Mouse (Mus musculus): ENCODE data around the gene Add3. TPM values are rescaled to one million over a fixed set of nuclear protein-coding genes. Genes with fewer than 3 reads are reported as not detected.
"Not testable (repeated sequence)": the region's sequence is repeated elsewhere in the genome, so short reads cannot be mapped to it uniquely, and the experiment has no call there.

The Add3 gene
- total RNA-seq, 2 experiments from 2014 or later = 21.4 to 37.2 TPM

DNA sequence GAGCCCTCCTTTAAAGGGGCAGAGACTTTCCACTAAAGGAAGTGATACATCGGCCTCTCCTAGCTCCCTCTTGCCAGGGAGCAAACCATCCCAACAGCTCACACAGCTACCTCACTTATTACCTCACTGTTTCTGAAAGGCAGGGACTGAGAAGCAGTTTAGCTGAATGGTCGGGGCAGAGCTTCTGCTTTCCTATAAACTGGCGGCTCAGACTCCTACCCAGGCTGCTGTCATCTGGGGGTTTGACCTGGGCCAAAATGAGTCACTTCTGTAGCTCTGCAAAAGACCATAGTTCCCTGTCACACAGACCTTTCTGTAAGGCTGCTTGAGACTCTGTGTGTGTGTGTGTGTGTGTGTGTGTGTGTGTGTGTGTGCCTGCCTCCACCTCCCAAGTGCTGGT lies 79.1 kb downstream of the Add3 start:
- ATAC-seq (replicated peaks; ENCODE audit: low FRiP score, low TSS enrichment, poor library complexity, severe bottlenecking) = no peak

- no peak for ATAC-seq (replicated peaks; ENCODE audit: low FRiP score, low TSS enrichment, poor library complexity, severe bottlenecking)
Observed at GRCm38 (mm10) chr19:53221186-53221585, 80.9 kb downstream of the Add3 start.

GRCm38 (mm10) chr19:53225249-53226070 lies 85.2 kb downstream of the Add3 start:
- ATAC-seq (replicated peaks; ENCODE audit: low FRiP score, low TSS enrichment, poor library complexity, severe bottlenecking) = not testable (repeated sequence)

DNA sequence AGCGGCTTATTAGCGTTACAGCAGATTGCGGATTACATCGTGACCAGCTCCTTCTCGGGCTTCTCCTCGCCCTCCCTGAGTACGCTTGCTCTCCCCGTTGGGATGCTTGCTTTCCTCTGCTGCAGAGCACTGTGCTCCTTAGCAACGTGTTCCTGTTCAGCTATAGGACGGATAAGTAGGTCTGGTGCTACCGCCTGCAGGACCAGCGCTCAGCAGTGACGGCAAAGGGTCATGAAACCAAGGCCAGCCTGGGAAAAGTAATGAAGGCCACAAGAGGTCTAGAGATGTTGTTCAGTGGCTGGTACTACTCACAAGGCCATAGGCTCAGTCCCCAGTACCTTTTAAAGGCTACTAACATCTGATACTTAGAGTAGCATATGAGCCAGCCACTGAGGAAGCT lies 86.4 kb downstream of the Add3 start:
- ATAC-seq (replicated peaks; ENCODE audit: low FRiP score, low TSS enrichment, poor library complexity, severe bottlenecking) = no peak

DNA sequence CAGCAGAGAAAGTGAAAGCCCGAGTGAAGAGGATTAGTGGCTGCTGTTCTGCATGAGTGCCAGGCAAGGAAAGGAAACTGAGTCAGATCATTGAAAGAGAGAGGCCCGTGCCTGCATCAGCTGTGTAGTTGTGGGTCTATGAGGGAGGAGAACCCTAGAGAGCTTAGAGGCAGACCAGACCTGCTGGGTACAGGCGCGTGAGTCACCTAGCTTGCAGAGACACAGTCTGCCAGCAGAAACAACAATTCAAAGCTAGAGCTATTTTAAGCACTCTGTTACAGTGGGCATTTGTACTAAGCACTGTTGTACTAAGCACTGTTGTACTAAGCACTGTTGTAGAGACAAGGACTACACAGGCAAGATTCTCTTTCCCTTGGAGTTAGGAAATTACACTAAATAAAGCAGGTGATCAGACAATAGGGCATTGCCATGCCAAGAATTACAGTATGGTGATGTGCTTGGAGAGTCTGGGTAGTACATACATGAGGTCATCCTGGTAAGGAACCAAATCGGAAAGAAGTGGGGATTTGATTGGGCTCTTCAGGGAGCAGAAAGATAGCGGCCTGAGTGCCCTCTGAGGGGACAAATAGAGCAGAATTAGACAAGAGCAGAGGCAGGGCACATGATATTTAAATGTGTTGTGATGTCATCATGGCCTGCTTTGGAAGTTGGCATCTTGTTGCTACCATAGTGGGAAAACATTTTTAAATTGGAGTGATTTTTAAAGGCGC lies 88.0 kb downstream of the Add3 start:
- ATAC-seq (replicated peaks; ENCODE audit: low FRiP score, low TSS enrichment, poor library complexity, severe bottlenecking) = no peak

DNA sequence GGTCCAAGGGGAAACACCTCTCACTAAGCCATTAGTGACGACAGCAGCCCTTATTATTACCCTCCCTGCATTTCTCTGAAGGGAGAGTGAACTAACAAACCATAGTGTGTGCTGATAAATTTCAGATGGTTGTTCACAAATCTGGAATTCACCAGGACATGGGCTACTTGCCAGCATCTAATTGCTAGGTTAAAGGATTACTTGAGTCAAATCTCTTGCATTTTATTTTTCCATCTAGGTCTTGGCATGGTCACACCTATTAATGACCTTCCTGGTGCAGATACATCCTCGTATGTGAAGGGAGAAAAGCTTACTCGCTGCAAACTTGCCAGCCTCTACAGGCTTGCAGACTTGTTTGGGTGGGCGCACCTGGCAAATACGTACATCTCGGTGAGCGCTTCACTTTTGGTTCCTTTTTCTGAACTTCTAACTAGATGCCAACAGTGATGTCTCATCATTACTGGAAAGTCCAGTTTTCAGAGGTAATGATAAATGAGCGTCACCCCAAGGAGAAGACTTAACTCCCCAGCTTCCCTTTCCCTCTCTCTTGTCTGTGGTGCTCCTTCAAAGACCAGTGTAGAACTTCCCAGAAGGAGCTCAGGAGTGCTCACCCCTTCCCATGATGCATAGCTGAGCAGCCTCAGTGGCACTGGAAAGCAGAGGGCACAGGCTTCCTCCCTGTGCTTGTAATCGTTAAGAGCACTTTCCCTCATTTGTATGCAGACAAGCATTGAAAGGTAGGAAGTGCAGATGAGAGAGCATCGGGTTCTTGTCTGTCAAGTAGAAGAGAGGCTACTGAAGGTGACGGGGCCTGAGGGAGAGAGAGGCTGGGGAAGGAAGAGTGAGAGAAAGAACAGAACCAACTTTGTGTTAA lies 90.9 kb downstream of the Add3 start:
- ATAC-seq (replicated peaks; ENCODE audit: low FRiP score, low TSS enrichment, poor library complexity, severe bottlenecking) = no peak

GRCm38 (mm10) chr19:53233586-53233985 lies 93.3 kb downstream of the Add3 start:
- ATAC-seq (replicated peaks; ENCODE audit: low FRiP score, low TSS enrichment, poor library complexity, severe bottlenecking) = no peak

DNA sequence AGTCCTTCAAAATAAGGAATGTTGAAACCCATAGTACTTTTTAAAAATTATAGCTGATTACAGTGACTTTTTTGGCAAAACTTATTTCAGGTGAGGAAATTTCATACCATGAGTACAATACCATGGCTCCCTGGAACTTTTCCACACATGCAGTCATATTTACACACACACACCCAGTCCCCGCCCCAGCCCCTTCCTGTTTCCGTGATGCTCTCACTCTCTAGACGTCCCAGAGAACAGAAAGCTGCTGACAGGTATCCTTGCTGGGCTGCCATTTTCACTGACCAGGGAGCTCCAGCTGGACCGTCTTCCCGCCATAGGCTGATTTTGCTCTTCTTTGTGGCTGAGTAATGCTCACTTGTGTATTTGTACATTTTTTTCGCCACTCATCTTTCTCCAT lies 101.6 kb downstream of the Add3 start:
- no peak for ATAC-seq (replicated peaks; ENCODE audit: low FRiP score, low TSS enrichment, poor library complexity, severe bottlenecking)

DNA sequence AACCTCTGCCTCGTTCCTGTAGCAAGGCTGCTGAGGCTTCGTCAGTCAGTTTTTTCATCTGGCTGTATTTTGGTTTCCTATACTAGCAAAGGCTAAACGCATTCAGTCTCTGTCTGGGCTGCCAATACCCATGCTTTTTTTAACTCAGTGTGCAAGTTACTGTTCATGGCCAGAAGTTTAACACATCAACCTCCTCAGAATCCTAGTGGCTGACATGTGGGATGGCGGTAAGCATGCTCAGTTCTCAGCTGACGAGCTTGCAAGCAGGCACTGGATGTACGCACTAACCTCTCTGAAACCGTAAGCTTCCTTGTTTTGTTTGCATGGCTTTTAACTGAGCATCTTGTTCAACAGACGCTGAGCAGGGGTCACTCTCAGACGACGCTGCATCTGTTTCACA lies 103.7 kb downstream of the Add3 start:
- ATAC-seq (replicated peaks; ENCODE audit: low FRiP score, low TSS enrichment, poor library complexity, severe bottlenecking) = no peak

DNA sequence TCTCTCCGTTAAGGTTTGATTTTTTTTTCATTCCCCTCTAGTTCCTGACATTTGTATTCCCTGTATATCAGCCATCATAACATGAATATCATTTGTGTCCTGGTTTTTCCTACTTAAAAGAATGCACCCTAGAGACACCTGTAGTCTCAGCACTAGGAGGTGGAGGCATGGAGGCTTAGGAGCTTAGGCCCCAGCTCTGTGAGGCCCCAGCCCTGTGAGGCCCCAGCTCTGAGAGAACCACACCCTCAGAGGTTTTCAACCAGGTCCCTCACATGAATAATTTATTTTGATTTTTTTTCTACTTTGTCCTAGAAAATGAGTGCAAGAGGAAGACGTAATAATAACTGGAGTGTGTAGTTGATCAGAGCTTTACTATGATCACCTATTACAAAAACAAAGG lies 107.3 kb downstream of the Add3 start:
- ATAC-seq (replicated peaks; ENCODE audit: low FRiP score, low TSS enrichment, poor library complexity, severe bottlenecking) = no peak

- peak; percentile 69 for ATAC-seq (replicated peaks; ENCODE audit: low FRiP score, low TSS enrichment, poor library complexity, severe bottlenecking)
Observed at GRCm38 (mm10) chr19:53248023-53248494, 107.8 kb downstream of the Add3 start.

DNA sequence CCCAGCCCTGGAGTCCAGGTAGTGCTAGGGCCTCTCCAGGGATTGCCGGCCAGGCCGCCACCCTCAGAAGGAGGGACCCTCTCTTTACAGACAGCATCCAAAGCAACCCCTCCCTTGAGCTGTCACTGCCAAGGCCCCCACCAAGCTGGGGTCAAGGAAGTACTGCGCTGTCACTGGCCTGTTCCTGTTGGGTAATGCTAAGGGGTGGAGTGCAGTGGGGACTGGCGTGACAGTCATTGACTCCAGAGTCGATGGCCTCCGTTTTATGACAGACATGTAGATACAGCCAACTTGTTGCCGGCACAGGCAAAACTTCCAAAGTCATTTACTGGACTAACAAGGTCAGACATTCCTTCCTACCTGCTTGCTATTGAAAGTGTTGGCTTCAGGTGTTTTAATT lies 110.8 kb downstream of the Add3 start:
- ATAC-seq (replicated peaks; ENCODE audit: low FRiP score, low TSS enrichment, poor library complexity, severe bottlenecking) = no peak

- no peak for ATAC-seq (replicated peaks; ENCODE audit: low FRiP score, low TSS enrichment, poor library complexity, severe bottlenecking)
Observed at GRCm38 (mm10) chr19:53251656-53252055, 111.4 kb downstream of the Add3 start.

- no peak for ATAC-seq (replicated peaks; ENCODE audit: low FRiP score, low TSS enrichment, poor library complexity, severe bottlenecking)
Observed at GRCm38 (mm10) chr19:53252111-53253028, 112.1 kb downstream of the Add3 start.

DNA sequence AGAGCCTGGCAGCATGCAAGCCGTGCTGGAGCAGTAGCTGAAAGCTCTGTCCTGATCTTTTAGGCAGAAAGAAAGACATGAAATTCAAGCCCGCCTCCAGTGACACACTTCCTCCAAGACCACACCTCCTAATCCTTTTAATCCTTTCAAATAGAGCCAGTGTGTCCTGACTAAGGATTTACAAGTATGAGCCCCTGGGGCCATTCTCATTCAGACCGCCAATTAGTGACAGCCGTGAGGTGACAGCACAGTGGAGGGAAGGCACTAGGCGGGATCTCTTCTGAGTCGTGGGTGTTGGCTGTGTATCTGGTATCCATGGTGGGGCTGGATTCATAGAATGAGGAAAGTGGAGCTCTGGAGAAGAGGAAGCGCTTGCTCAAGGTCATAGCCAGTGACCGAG lies 116.1 kb downstream of the Add3 start:
- ATAC-seq (replicated peaks; ENCODE audit: low FRiP score, low TSS enrichment, poor library complexity, severe bottlenecking) = no peak

GRCm38 (mm10) chr19:53256991-53257594 lies 116.8 kb downstream of the Add3 start:
- ATAC-seq (replicated peaks; ENCODE audit: low FRiP score, low TSS enrichment, poor library complexity, severe bottlenecking) = peak; percentile 75

- peak; percentile 69 for ATAC-seq (replicated peaks; ENCODE audit: low FRiP score, low TSS enrichment, poor library complexity, severe bottlenecking)
Observed at GRCm38 (mm10) chr19:53257631-53258560, 117.7 kb downstream of the Add3 start.

Measured in megakaryocyte-erythroid progenitor cell, adult 5-6 weeks (primary cell).